Mouse (Mus musculus): Measurements from ENCODE around the gene Col11a2.

- TF ChIP-seq CTCF (IDR thresholded peaks at IDR 0.05; ENCODE audit: control insufficient read depth, insufficient read depth, low read length) = no peak
- no peak for TF ChIP-seq POLR2A (IDR thresholded peaks at IDR 0.05; ENCODE audit: borderline replicate concordance, control insufficient read depth, low read depth, low read length)
These were observed 60.3 kb downstream of the Col11a2 start for GRCm38 (mm10) chr17:34099531-34099930.

Data from bone marrow, adult 2 months (tissue).